In genomic region chr12:82469706-82470361, GRCm38 (mm10) we compare ENCODE assay signal across 8 mouse cellular contexts.
DNase-seq lines count a peak whose midpoint lies in the region; ATAC-seq lines count a peak whose summit lies in the region.

No protein-coding gene starts in this region.

- no peaks in the 10 kb centered on the region for H3K36me3 ChIP-seq in hindbrain, embryonic 13.5 days

- H3K27ac ChIP-seq in hindbrain, embryonic 13.5 days = peak overlapping the region; percentile 86

- peak overlapping the region; percentile 70 for H3K9ac ChIP-seq in hindbrain, embryonic 13.5 days

- H3K4me2 ChIP-seq in hindbrain, embryonic 13.5 days = peak overlapping the region; percentile 89

- WGBS in hindbrain, embryonic 13.5 days = 4% methylated on average over 12 of the region's 12 CpGs

- ATAC-seq in hindbrain, embryonic 13.5 days (ENCODE audit: low FRiP score) = peak; percentile 84

- H3K4me1 ChIP-seq in hindbrain, embryonic 13.5 days (replicated peaks) = peaks cover 5% of the 10 kb centered on the region

- DNase-seq in MEL-GATA-1-ER (ENCODE audit: extremely low read depth, low read depth) = peak; percentile 74
- DNase-seq in cerebellum, adult 9-10 months = peak; percentile 92
- DNase-seq in frontal cortex, postnatal 14 days (ENCODE audit: low spot score in 2 of 2) = peak; percentile 85
- peak; percentile 86 to 92 for DNase-seq in layer of hippocampus, postnatal 14 days (ENCODE audit: low spot score in 2 of 2)
- peak; percentile 96 for DNase-seq in lung, postnatal 10 days
- peak; percentile 78 for DNase-seq in ovary, postnatal 14 days (ENCODE audit: low spot score)
- DNase-seq in thymus, postnatal 10 days (ENCODE audit: low spot score in 2 of 2) = peak; percentile 77 to 82

- H3K4me3 ChIP-seq in hindbrain, embryonic 13.5 days = peak overlapping the region; percentile 50

- H3K9me3 ChIP-seq in hindbrain, embryonic 13.5 days = no peaks in the 10 kb centered on the region

- 0 out of 2 replicates have a peak, but pooled peaks cover 4% of the 10 kb centered on the region for H3K27me3 ChIP-seq in hindbrain, embryonic 13.5 days

Comparison
In these comparisons a context has a peak if more than half of its experiments do, and no peak if none do; other contexts are left out.
1. Peak in every context shown above with its lines: DNase-seq, ATAC-seq, H3K4me3 ChIP-seq and H3K27ac ChIP-seq.